Mouse (Mus musculus) kidney, embryonic 16.5 days (tissue): Measurements from ENCODE around the gene Muc2. TPM values are rescaled to one million over a fixed set of nuclear protein-coding genes. Genes with fewer than 3 reads are reported as not detected.
A peak's percentile ranks its signal among the peaks of the same experiment; 100 is the strongest.

ENCODE experiments used
- ATAC-seq: fragments of 200-750 bp; cut with Nextera tagmentation; 2 replicates; pipeline ENCODE4 v1.8.0; 2017; ENCODE audit warnings: moderate TSS enrichment; ENCODE audit not compliant: low FRiP score, low TSS enrichment
- H3K27ac ChIP-seq: fragments of 300-500 bp; sonication (generic); 2 replicates; pipeline ENCODE4 v1.5.1; 2014; ENCODE audit warnings: low read length
- H3K27me3 ChIP-seq: fragments of 300-500 bp; sonication (generic); 2 replicates; pipeline ENCODE4 v1.6.1; 2014; ENCODE audit warnings: low read length, control low read depth, mixed read lengths; ENCODE audit not compliant: insufficient read depth
- H3K36me3 ChIP-seq: fragments of 300-500 bp; sonication (generic); 2 replicates; pipeline ENCODE4 v1.6.1; 2014; ENCODE audit warnings: low read length, control low read depth, mixed read lengths; ENCODE audit not compliant: insufficient read depth
- H3K4me1 ChIP-seq: fragments of 300-500 bp; sonication (generic); 2 replicates; pipeline ENCODE4 v1.6.1; 2014; ENCODE audit warnings: low read length, control low read depth, mixed read lengths; ENCODE audit not compliant: insufficient read depth
- H3K4me2 ChIP-seq: fragments of 300-500 bp; sonication (generic); replicated peaks from 2 replicates; pipeline ENCODE4 v1.6.1; 2014; ENCODE audit warnings: low read depth, low read length
- H3K4me3 ChIP-seq: fragments of 300-500 bp; sonication (generic); 2 replicates; pipeline ENCODE4 v1.5.1; 2014; ENCODE audit warnings: mild to moderate bottlenecking, low read length
- H3K9ac ChIP-seq: fragments of 300-500 bp; sonication (generic); replicated peaks from 2 replicates; pipeline ENCODE4 v1.6.1; 2014; ENCODE audit warnings: low read length
- H3K9me3 ChIP-seq: fragments of 300-500 bp; sonication (generic); 2 replicates; pipeline ENCODE4 v1.6.1; 2016; ENCODE audit warnings: low read length, control low read depth
- WGBS: fragments of 180-500 bp; shearing (Covaris S2); extraction: QIAGEN DNeasy Blood & Tissue Kit; methylation state at CpG from one replicate; pipeline ENCODE4 v1.1.7; 2014; 5-methylcytosine and 5-hydroxymethylcytosine counted together
- polyA plus RNA-seq: library from polyadenylated mRNA; unstranded; fragments of >200 nt; fragmentation: Nextera tagmentation; extraction: Ambion mirVana; gene quantifications from 2 replicates; pipeline ENCODE4 v1.2.1, GENCODE M21; 2015

Muc2 gene
- polyA plus RNA-seq = 0.17 and 0.45 TPM in 2 replicates

DNA sequence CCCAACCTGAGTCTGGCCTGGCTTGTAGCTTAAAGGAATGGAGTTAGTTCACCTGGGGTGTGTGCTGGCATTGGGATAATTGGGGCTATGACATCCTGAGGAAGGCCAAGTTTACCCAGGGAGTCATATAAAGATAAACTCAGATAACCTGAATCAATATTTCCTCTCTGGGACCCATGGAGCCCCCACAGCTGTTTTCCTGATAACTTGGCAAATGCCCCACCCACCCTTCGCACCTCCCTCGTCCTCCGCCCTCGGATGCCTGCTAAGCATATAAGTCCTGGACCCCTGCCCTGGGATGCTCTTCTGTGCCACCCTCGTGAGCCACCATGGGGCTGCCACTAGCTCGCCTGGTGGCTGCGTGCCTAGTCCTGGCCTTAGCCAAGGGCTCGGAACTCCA lies at the start of gene Muc2:
TSS of gene Muc2 (plus strand) at position 301 of the 400 bp plus-strand sequence.
- Histone ChIP-seq H3K4me2 (no peak within 1 kb of the TSS), H3K36me3 (no peaks in the 10 kb centered on the region), H3K27me3 (no peaks in the 10 kb centered on the region), H3K9me3 (no peaks in the 10 kb centered on the region), H3K9ac (no peak within 1 kb of the TSS), H3K4me1 (peaks cover 5% of the 10 kb centered on the region; the same call in 1 of the 2 replicates), H3K27ac (no peak within 1 kb of the TSS), H3K4me3 (no peak within 1 kb of the TSS)
- 84% methylated on average over 8 of the region's 8 CpGs for WGBS
- no peak for ATAC-seq

DNA sequence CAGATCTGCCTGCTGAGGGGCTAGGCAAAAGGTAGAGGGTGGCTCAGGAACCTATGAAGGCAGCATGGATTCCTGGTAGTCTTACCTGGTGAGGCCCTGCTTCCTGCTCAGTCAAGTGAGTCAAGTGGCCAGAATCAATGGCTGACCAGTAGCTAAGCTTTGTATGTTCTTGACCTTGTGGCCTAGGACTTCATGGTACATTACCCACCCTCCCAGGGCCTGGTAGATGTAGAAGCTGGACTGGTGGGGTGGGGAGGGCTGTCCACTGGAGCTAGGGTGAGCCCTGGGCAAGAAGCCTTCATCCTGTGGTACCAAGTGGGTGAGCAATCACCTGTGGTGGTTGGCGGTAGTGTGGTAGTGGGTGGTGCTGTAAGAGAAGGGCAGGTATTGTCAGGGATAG lies 47.8 kb upstream of the Muc2 start:
- 0 out of 2 replicates have a peak, but pooled peaks cover 7% of the 10 kb centered on the region for H3K4me1 ChIP-seq
- ATAC-seq = 0 out of 2 replicates have a peak, but pooled peaks have one; percentile 28
- H3K9me3 ChIP-seq = no peaks in the 10 kb centered on the region
- no peak overlapping the region for H3K9ac ChIP-seq
- no peak overlapping the region for H3K4me2 ChIP-seq
- H3K36me3 ChIP-seq = no peaks in the 10 kb centered on the region
- H3K27me3 ChIP-seq = no peaks in the 10 kb centered on the region
- H3K4me3 ChIP-seq = no peak overlapping the region
- no peak overlapping the region for H3K27ac ChIP-seq
- 65% methylated on average over 1 of the region's 1 CpGs for WGBS

DNA sequence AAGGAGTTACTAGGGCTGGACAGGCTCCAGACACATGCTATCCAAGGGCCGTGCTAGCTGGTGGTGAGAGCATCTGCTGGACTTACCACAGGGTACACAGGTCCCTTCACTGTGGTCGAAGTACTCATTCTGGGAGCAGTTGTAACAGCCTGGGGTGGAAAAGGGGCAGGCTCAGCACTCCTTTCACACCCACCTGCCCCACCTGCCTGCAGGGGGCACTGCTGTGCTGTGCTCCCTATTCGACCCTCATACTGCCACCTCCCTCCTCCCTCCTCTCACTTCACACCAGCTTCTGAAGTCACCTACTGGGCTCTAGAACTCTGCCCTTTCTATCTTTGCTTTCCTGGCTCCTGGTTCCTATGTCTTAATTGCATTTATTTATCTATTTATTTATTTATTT lies 47.0 kb upstream of the Muc2 start:
- H3K9me3 ChIP-seq = no peaks in the 10 kb centered on the region
- no peaks in the 10 kb centered on the region for H3K36me3 ChIP-seq
- H3K27me3 ChIP-seq = no peaks in the 10 kb centered on the region
- no peak overlapping the region for H3K9ac ChIP-seq
- ATAC-seq = no peak
- WGBS = 44% methylated on average over 3 of the region's 3 CpGs
- H3K4me2 ChIP-seq = no peak overlapping the region
- H3K4me1 ChIP-seq = 0 out of 2 replicates have a peak, but pooled peaks cover 7% of the 10 kb centered on the region
- H3K27ac ChIP-seq = no peak overlapping the region
- no peak overlapping the region for H3K4me3 ChIP-seq

DNA sequence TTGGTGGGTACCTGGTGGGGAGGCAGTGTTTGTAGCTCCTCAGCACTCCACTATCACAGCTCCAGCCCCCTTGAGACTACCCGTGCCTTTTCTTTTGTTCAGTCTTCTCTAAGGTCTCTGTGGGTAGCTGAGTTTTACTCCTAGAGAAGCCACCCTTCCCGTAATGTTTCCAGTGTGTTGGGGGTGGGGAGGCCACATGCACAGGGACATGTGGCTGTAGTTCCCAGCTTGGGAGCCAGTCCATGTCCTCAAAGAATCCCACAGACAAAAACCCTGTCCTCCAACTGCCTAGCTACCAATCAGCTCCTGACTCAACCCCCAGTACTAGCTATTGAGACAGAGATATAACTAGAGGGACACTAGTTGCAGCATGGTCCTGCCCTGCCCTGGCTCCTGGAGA lies 43.1 kb upstream of the Muc2 start:
- Histone ChIP-seq H3K9me3 (no peaks in the 10 kb centered on the region), H3K27me3 (no peaks in the 10 kb centered on the region), H3K27ac (no peak overlapping the region), H3K4me2 (no peak overlapping the region), H3K4me1 (0 out of 2 replicates have a peak, but pooled peaks cover 5% of the 10 kb centered on the region), H3K9ac (no peak overlapping the region), H3K36me3 (no peaks in the 10 kb centered on the region), H3K4me3 (no peak overlapping the region)
- no peak for ATAC-seq
- WGBS = 83% methylated on average over 2 of the region's 2 CpGs

DNA sequence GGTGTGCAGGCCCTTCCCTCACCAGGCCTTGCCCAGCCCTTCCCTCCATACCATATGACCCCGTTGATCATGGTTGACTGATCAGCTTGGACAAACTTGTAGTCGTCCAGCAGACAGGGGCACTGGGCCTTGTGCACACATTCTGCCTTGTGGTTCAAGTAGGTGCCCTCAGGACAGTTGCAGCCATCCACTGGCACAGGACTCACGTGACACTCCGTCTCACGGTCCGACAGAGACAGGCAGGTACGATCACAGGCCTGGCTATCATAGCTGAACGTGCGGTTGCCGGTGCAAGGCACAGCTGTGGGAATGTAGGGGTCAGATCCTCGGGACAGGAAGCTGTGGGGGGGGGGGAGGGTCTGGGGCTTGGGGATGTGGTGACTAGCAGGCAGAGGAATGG lies 42.3 kb upstream of the Muc2 start:
- Histone ChIP-seq H3K4me2 (no peak overlapping the region), H3K27ac (no peak overlapping the region), H3K4me3 (no peak overlapping the region), H3K9me3 (no peaks in the 10 kb centered on the region), H3K9ac (no peak overlapping the region), H3K4me1 (no peaks in the 10 kb centered on the region), H3K36me3 (no peaks in the 10 kb centered on the region), H3K27me3 (no peaks in the 10 kb centered on the region)
- ATAC-seq = peak; percentile 43; the same call in 1 of the 2 replicates
- WGBS = 51% methylated on average over 11 of the region's 11 CpGs

DNA sequence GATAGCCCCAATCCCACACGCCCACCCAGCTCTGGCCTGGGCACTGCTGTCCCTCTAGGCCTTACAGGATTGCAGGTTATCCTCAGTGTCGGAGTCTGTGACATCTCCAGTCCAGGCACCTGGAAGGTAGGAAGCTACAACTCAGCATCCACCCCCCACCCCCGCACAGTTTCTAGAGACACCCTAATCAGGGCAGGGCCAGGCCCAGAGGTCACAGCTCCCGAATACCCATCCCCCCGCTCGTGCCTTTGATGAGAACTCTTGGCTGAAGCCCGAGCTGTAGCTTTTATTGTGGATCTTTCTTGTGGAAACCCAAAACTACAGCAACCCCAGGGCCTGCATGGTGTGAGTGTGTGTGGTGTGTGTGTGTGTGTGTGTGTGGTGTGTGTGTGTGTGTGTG lies 37.9 kb upstream of the Muc2 start:
- no peak overlapping the region for H3K9ac ChIP-seq
- H3K27ac ChIP-seq = no peak overlapping the region
- WGBS = 33% methylated on average over 7 of the region's 7 CpGs
- H3K4me1 ChIP-seq = no peaks in the 10 kb centered on the region
- H3K4me3 ChIP-seq = no peak overlapping the region
- ATAC-seq = no peak
- no peaks in the 10 kb centered on the region for H3K9me3 ChIP-seq
- H3K36me3 ChIP-seq = no peaks in the 10 kb centered on the region
- no peaks in the 10 kb centered on the region for H3K27me3 ChIP-seq
- no peak overlapping the region for H3K4me2 ChIP-seq

DNA sequence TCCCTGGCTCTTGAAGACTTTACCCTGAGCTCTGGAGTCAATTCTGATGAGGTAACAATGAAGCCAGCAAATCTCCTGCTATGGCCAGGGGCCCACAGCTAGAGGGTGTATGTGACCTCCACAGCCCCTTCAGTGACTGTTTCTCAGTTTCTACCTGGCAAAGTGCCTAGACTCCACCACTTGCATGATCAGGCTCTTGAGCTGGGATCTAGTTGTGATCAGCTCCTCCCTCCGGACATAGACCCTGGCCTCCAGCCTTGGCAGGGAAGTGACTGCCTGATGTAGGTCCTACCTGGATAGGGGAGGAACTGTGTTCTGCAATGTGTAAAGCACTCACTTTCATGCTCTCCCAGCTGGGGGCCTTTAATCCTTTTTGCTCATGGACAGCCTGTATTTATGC lies 29.8 kb upstream of the Muc2 start:
- Histone ChIP-seq H3K9me3 (no peaks in the 10 kb centered on the region), H3K36me3 (no peaks in the 10 kb centered on the region), H3K9ac (no peak overlapping the region), H3K27ac (no peak overlapping the region), H3K4me2 (no peak overlapping the region), H3K4me1 (no peaks in the 10 kb centered on the region), H3K27me3 (no peaks in the 10 kb centered on the region), H3K4me3 (no peak overlapping the region)
- WGBS = 67% methylated on average over 1 of the region's 1 CpGs
- ATAC-seq = no peak

DNA sequence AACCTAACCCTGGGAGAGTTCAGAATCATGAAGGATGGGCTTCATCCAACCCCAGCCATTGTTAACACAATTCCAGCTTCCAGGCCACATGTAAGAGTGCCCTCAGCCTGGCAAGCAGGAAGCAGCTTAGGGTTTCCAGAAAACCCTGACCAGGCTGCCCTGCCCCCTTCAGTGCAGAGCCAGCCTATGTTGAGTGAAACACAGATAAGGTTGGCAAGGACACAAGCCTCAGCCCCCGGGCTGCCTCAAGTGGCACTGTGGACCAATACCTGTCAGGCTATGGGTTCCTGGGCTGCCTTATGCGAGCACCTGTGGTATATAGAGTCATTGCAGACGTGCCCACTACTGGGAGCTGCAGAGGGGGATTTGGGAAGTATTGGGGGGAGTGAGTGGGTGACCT lies 28.7 kb upstream of the Muc2 start:
- WGBS = 75% methylated on average over 3 of the region's 3 CpGs
- no peak for ATAC-seq

DNA sequence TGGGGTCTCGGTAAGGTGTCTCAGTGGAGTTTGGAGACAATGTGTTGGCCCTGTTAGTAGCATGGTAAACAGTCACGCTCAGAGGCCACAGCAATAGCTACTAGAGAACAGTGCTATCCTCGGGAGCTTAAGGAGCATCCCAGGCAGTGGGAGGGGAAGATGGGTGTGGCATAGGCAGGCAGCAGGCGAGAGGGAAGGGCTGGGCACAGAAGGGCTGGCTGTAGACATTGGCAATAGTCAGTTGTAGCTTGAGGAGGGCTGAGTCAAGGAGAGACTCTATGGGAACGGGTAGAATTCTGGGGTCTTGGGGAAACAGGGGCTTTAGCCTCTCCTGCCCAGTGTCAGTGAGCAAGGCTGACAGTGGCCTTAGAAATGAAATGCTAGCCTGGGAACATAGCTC lies 27.9 kb upstream of the Muc2 start:
- no peak overlapping the region for H3K4me3 ChIP-seq
- H3K27ac ChIP-seq = no peak overlapping the region
- H3K9me3 ChIP-seq = no peaks in the 10 kb centered on the region
- no peaks in the 10 kb centered on the region for H3K4me1 ChIP-seq
- no peak overlapping the region for H3K4me2 ChIP-seq
- no peak for ATAC-seq
- no peaks in the 10 kb centered on the region for H3K36me3 ChIP-seq
- WGBS = 53% methylated on average over 5 of the region's 5 CpGs
- no peak overlapping the region for H3K9ac ChIP-seq
- H3K27me3 ChIP-seq = no peaks in the 10 kb centered on the region

More for the DNA sequence above, 28.7 kb upstream of the Muc2 start:
- H3K36me3 ChIP-seq = no peaks in the 10 kb centered on the region
- H3K27me3 ChIP-seq = no peaks in the 10 kb centered on the region
- H3K4me3 ChIP-seq = no peak overlapping the region
- H3K4me1 ChIP-seq = no peaks in the 10 kb centered on the region
- no peak overlapping the region for H3K4me2 ChIP-seq
- H3K9ac ChIP-seq = no peak overlapping the region
- H3K9me3 ChIP-seq = no peaks in the 10 kb centered on the region
- H3K27ac ChIP-seq = no peak overlapping the region

DNA sequence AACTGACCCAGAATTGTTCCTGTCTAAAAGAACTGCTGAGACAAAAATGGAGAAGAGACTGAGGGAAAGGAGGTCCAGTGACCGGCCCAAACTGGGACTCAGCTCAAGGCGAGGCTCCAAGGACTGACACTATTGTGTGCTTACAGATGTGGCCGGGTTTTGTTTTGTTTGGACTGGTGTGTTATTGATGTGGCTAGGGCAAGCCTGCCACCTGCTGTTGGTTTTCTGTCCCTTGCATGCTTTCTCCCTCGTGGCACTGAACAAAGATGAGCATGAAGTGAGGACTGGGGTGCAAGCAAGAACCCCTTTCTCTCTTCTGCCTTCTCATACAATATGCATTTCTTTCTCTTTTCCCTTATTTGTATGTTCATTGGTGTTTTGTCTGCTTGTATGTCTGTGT lies 23.9 kb upstream of the Muc2 start:
- Histone ChIP-seq H3K4me1 (no peaks in the 10 kb centered on the region), H3K4me2 (no peak overlapping the region), H3K36me3 (no peaks in the 10 kb centered on the region), H3K4me3 (no peak overlapping the region), H3K9me3 (no peaks in the 10 kb centered on the region), H3K27me3 (no peaks in the 10 kb centered on the region), H3K27ac (no peak overlapping the region), H3K9ac (no peak overlapping the region)
- 24% methylated on average over 4 of the region's 4 CpGs for WGBS
- ATAC-seq = peak; percentile 59; the same call in 1 of the 2 replicates
